Mouse (Mus musculus): ENCODE measurements around the gene Ggps1. TPM values are rescaled to one million over a fixed set of nuclear protein-coding genes. Genes with fewer than 3 reads are reported as not detected.

Gene Ggps1
- total RNA-seq (2023) = 38.3 to 58.4 TPM (median 54.3 TPM) in 4 replicates

GRCm38 (mm10) chr13:14063013-14063941 lies at the start of gene Ggps1, which contains the start of gene Arid4b:
Gene Ggps1 (minus strand): TSS chr13:14063488.
Gene Arid4b (plus strand): TSS chr13:14063232.

GRCm38 (mm10) chr13:14039292-14039965 lies 23.9 kb downstream of the Ggps1 start, which contains the start of gene Tbce:
Gene Tbce (minus strand): TSS chr13:14039638.

Other genes with a start within 250 kb of the Ggps1 start
- 19.4 to 23.2 TPM (median 21.9 TPM) in 4 replicates for gene B3galnt2, start 109.0 kb downstream of the Ggps1 start, total RNA-seq (2023)
- 94.1 to 102 TPM (median 96.6 TPM) in 4 replicates for gene Tbce, start 23.9 kb downstream of the Ggps1 start, total RNA-seq (2023)
- gene Arid4b, start 256 bp downstream of the Ggps1 start, total RNA-seq (2023) = 131 to 139 TPM (median 136 TPM) in 4 replicates